Mouse (Mus musculus) limb, embryonic 12.5 days (tissue): ENCODE measurements around the gene Mthfd2. TPM values are rescaled to one million over a fixed set of nuclear protein-coding genes. Genes with fewer than 3 reads are reported as not detected.
"Not testable (repeated sequence)": the region's sequence is repeated elsewhere in the genome, so short reads cannot be mapped to it uniquely, and the experiment has no call there.

Experiments
- ATAC-seq: fragments of 200-750 bp; cut with Nextera tagmentation; 2 replicates; pipeline ENCODE4 v1.8.0; 2017; ENCODE audit warnings: low read depth, moderate TSS enrichment; ENCODE audit not compliant: insufficient number of reproducible peaks, insufficient read depth, low FRiP score, low TSS enrichment
- H3K27ac ChIP-seq: fragments of 300-500 bp; sonication (generic); 2 replicates; pipeline ENCODE4 v1.5.1; 2016; ENCODE audit warnings: mild to moderate bottlenecking, moderate library complexity
- H3K27me3 ChIP-seq: fragments of 300-500 bp; sonication (generic); 2 replicates; pipeline ENCODE4 v1.6.1; 2016; ENCODE audit warnings: mild to moderate bottlenecking, moderate library complexity
- H3K36me3 ChIP-seq: fragments of 300-500 bp; sonication (generic); 2 replicates; pipeline ENCODE4 v1.6.1; 2016; ENCODE audit warnings: mild to moderate bottlenecking, moderate library complexity
- H3K4me1 ChIP-seq: fragments of 300-500 bp; sonication (generic); replicated peaks from 2 replicates; pipeline ENCODE4 v1.6.1; 2016
- H3K4me2 ChIP-seq: fragments of 300-500 bp; sonication (generic); 2 replicates; pipeline ENCODE4 v1.6.1; 2016; ENCODE audit warnings: mild to moderate bottlenecking, moderate library complexity
- H3K4me3 ChIP-seq: fragments of 300-500 bp; sonication (generic); replicated peaks from 2 replicates; pipeline ENCODE4 v1.5.1; 2016; ENCODE audit warnings: mild to moderate bottlenecking
- H3K9ac ChIP-seq: fragments of 300-500 bp; sonication (generic); replicated peaks from 2 replicates; pipeline ENCODE4 v1.6.1; 2016; ENCODE audit warnings: mild to moderate bottlenecking, moderate library complexity
- H3K9me3 ChIP-seq: fragments of 300-500 bp; sonication (generic); 2 replicates; pipeline ENCODE4 v1.6.1; 2016; ENCODE audit warnings: mild to moderate bottlenecking, moderate library complexity
- WGBS: fragments of 180-500 bp; shearing (Covaris S2); methylation state at CpG from one replicate; pipeline ENCODE4 v1.1.7; 2016; 5-methylcytosine and 5-hydroxymethylcytosine counted together
- polyA plus RNA-seq: library from polyadenylated mRNA; unstranded; fragments of >200 nt; fragmentation: Nextera tagmentation; extraction: Ambion mirVana; gene quantifications from 2 replicates; pipeline ENCODE4 v1.2.1, GENCODE M21; 2016

The Mthfd2 gene
- polyA plus RNA-seq, 1 experiment from 2014 or later = 43.2 TPM

GRCm38 (mm10) chr6:83352666-83353410 is 27.1 kb upstream of the Mthfd2 start:
- Histone ChIP-seq H3K36me3 (peaks cover 47% of the 10 kb centered on the region), H3K9ac (no peak overlapping the region)
- 93% methylated on average over 24 of the region's 24 CpGs for WGBS

GRCm38 (mm10) chr6:83351490-83352160 is 25.9 kb upstream of the Mthfd2 start:
- H3K4me2 ChIP-seq = no peak overlapping the region
- H3K4me3 ChIP-seq = no peak overlapping the region
- 0 out of 2 replicates have a peak overlapping the region, but pooled peaks have one; percentile 12 for H3K27ac ChIP-seq
- peaks cover 14% of the 10 kb centered on the region for H3K4me1 ChIP-seq
- H3K9me3 ChIP-seq = no peaks in the 10 kb centered on the region
- ATAC-seq = no peak
- H3K9ac ChIP-seq = no peak overlapping the region
- no peaks in the 10 kb centered on the region for H3K27me3 ChIP-seq
- peaks cover 48% of the 10 kb centered on the region for H3K36me3 ChIP-seq
- WGBS = 83% methylated on average over 7 of the region's 7 CpGs

More at GRCm38 (mm10) chr6:83352666-83353410, 27.1 kb upstream of the Mthfd2 start:
- no peak for ATAC-seq
- H3K9me3 ChIP-seq = no peaks in the 10 kb centered on the region
- H3K27ac ChIP-seq = no peak overlapping the region
- H3K4me2 ChIP-seq = no peak overlapping the region
- H3K4me3 ChIP-seq = no peak overlapping the region
- H3K27me3 ChIP-seq = no peaks in the 10 kb centered on the region
- peaks cover 14% of the 10 kb centered on the region for H3K4me1 ChIP-seq

- 88% methylated on average over 16 of the region's 16 CpGs for whole genome bisulfite sequencing
- Histone ChIP-seq H3K4me1 (peaks cover 14% of the 10 kb centered on the region), H3K36me3 (peaks cover 47% of the 10 kb centered on the region), H3K9me3 (no peaks in the 10 kb centered on the region), H3K9ac (no peak overlapping the region), H3K4me3 (no peak overlapping the region), H3K4me2 (0 out of 2 replicates have a peak overlapping the region, but pooled peaks have one; percentile 88), H3K27ac (no peak overlapping the region), H3K27me3 (no peaks in the 10 kb centered on the region)
- no peak for ATAC-seq
Observed at GRCm38 (mm10) chr6:83350851-83351405, 25.2 kb upstream of the Mthfd2 start.

- Histone ChIP-seq H3K9me3 (no peaks in the 10 kb centered on the region), H3K36me3 (peaks cover 39% of the 10 kb centered on the region), H3K4me1 (peaks cover 14% of the 10 kb centered on the region), H3K4me2 (peak overlapping the region; percentile 88), H3K9ac (peak overlapping the region; percentile 90), H3K27ac (no peak overlapping the region), H3K27me3 (no peaks in the 10 kb centered on the region), H3K4me3 (peak overlapping the region; percentile 89)
- 83% methylated on average over 7 of the region's 7 CpGs for WGBS
- ATAC-seq = no peak
Observed at GRCm38 (mm10) chr6:83350172-83350571, 24.5 kb upstream of the Mthfd2 start.

- peaks cover 14% of the 10 kb centered on the region for H3K4me1 ChIP-seq
- peak; percentile 92 for ATAC-seq
Observed at GRCm38 (mm10) chr6:83349274-83349958, 23.7 kb upstream of the Mthfd2 start.

GRCm38 (mm10) chr6:83348873-83349272 is 23.2 kb upstream of the Mthfd2 start, which contains the start of gene Bola3:
TSS of gene Bola3 (plus strand) at chr6:83349147.
- H3K36me3 ChIP-seq = peaks cover 26% of the 10 kb centered on the region
- peak within 1 kb of the TSS; percentile 67; the same call in 1 of the 2 replicates for H3K27ac ChIP-seq
- no peaks in the 10 kb centered on the region for H3K27me3 ChIP-seq
- H3K4me2 ChIP-seq = peak within 1 kb of the TSS; percentile 88
- no peaks in the 10 kb centered on the region for H3K9me3 ChIP-seq
- H3K4me1 ChIP-seq = peaks cover 14% of the 10 kb centered on the region
- WGBS = 31% methylated on average over 6 of the region's 6 CpGs
- ATAC-seq = peak; percentile 44; the same call in 1 of the 2 replicates
- H3K4me3 ChIP-seq = peak within 1 kb of the TSS; percentile 89
- H3K9ac ChIP-seq = peak within 1 kb of the TSS; percentile 90

More at GRCm38 (mm10) chr6:83349274-83349958, 23.7 kb upstream of the Mthfd2 start:
- Histone ChIP-seq H3K27me3 (no peaks in the 10 kb centered on the region), H3K4me2 (peak overlapping the region; percentile 88), H3K4me3 (peak overlapping the region; percentile 89), H3K27ac (peak overlapping the region; percentile 67; the same call in 1 of the 2 replicates), H3K9ac (peak overlapping the region; percentile 90), H3K36me3 (peaks cover 32% of the 10 kb centered on the region), H3K9me3 (no peaks in the 10 kb centered on the region)
- under 1% methylated on average over 53 of the region's 53 CpGs for WGBS

GRCm38 (mm10) chr6:83347916-83348315 is 22.2 kb upstream of the Mthfd2 start:
- ATAC-seq = no peak
- Histone ChIP-seq H3K36me3 (peaks cover 20% of the 10 kb centered on the region), H3K27ac (no peak overlapping the region), H3K9me3 (no peaks in the 10 kb centered on the region), H3K4me1 (peaks cover 14% of the 10 kb centered on the region), H3K4me3 (no peak overlapping the region), H3K4me2 (no peak overlapping the region), H3K27me3 (no peaks in the 10 kb centered on the region), H3K9ac (no peak overlapping the region)
- 77% methylated on average over 3 of the region's 3 CpGs for whole genome bisulfite sequencing

- not testable (repeated sequence) for H3K27me3 ChIP-seq, H3K9ac ChIP-seq, ATAC-seq, H3K27ac ChIP-seq, H3K9me3 ChIP-seq, H3K4me3 ChIP-seq, H3K4me2 ChIP-seq
- peaks cover 38% of the 10 kb centered on the region for H3K36me3 ChIP-seq
- WGBS = 94% methylated on average over 8 of the region's 8 CpGs
- peaks cover 12% of the 10 kb centered on the region for H3K4me1 ChIP-seq
Observed at GRCm38 (mm10) chr6:83345285-83345684, 19.6 kb upstream of the Mthfd2 start.

- Histone ChIP-seq H3K27me3 (no peaks in the 10 kb centered on the region), H3K36me3 (peaks cover 60% of the 10 kb centered on the region), H3K9me3 (no peaks in the 10 kb centered on the region), H3K4me3 (no peak overlapping the region), H3K4me1 (no peaks in the 10 kb centered on the region), H3K4me2 (no peak overlapping the region), H3K9ac (no peak overlapping the region), H3K27ac (no peak overlapping the region)
- no peak for ATAC-seq
- WGBS = 86% methylated on average over 2 of the region's 2 CpGs
Observed at GRCm38 (mm10) chr6:83342957-83343356, 17.2 kb upstream of the Mthfd2 start.

- no peak overlapping the region for H3K4me2 ChIP-seq
- H3K27me3 ChIP-seq = no peaks in the 10 kb centered on the region
- H3K4me3 ChIP-seq = no peak overlapping the region
- H3K36me3 ChIP-seq = peaks cover 66% of the 10 kb centered on the region
- WGBS = 89% methylated on average over 3 of the region's 3 CpGs
- no peaks in the 10 kb centered on the region for H3K9me3 ChIP-seq
- no peak for ATAC-seq
- H3K4me1 ChIP-seq = no peaks in the 10 kb centered on the region
- H3K27ac ChIP-seq = no peak overlapping the region
- no peak overlapping the region for H3K9ac ChIP-seq
Observed at GRCm38 (mm10) chr6:83341387-83341786, 15.7 kb upstream of the Mthfd2 start.
